Mouse (Mus musculus): Measurements from ENCODE around the gene Slc2a1.
A peak's percentile ranks its signal among the peaks of the same experiment; 100 is the strongest.

The Slc2a1 gene

DNA sequence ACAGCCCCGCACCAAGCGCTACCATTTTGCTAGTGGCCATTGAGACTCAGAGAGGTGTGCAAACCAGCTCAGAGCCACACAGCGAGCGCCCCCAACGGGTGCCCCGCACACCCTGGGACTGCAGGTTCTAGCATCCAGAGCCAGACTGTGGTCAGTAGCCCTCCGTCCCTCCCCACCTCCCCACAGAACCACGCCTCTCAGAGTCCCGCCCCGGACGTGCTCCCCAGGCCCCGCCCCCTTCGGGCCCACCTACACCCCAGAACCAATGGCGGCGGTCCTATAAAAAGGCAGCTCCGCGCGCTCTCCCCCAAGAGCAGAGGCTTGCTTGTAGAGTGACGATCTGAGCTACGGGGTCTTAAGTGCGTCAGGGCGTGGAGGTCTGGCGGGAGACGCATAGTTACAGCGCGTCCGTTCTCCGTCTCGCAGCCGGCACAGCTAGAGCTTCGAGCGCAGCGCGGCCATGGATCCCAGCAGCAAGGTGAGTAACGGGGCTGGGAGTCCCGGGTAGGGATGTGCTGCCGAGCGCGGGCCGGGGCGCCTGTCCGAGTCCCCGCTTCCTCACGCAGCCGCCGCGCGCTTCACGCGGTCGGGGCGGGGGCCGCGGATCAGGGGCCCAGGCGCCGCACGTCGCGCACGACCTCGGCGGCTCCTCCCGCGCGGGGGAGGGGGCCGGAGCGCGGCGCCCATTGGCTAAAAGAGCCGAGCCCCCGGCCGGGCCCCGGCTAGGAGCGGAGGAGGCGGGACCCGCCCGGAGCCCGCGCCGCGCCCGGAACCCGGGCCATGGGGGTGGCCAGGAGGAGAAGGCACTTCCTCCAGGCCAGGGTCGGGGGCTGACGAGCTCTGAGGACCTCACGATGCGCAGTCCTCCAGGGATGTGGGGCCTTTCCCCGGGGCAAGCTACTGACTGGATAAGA lies at the start of gene Slc2a1:
Slc2a1 (plus strand) TSS at position 217 of the 914 bp plus-strand sequence.
- peak; percentile 94 for DNase-seq (ENCODE audit: low read depth, low spot score)

DNA sequence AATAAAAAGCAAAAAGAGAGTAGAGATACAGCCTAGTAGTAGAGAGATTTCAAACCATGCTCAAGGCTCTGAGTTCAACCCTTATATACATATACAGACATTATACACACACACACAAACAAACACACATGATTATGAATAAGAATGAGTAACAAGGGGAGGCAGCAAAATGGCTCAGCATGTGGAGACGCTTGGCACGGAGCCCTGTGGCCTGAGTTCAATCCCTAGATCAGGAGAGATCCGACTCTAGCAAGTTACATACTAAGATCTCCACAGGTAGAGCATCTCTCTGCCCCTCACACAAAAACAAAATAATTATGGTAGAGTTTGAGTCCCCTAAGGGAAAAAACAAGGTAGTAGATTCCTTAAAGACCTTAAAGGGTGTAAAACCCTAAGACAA lies 41.7 kb upstream of the Slc2a1 start:
- DNase-seq (ENCODE audit: low read depth, low spot score) = no peak

GRCm38 (mm10) chr4:119067204-119067603 lies 41.3 kb upstream of the Slc2a1 start:
- no peak for DNase-seq (ENCODE audit: low read depth, low spot score)

DNA sequence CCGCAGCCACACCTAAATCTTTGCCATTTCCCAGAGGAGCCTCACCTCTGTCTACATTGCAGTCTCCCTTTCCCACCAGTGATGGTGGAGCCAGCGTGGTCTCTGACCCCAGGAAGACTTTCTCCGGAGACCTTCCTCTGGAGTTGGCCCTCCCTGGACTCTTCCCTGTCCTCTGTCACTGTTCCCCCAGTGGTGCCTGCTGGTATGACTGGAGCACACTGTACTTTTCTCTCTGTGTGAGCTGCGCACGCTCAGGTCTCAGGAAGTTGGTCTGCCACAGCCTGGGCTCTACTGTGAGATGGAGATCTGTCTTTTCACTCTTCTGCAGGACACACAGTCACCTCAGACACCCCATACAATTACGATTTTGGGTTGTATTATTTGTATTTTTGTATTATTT lies 39.6 kb upstream of the Slc2a1 start:
- no peak for DNase-seq (ENCODE audit: low read depth, low spot score)

- DNase-seq (ENCODE audit: low read depth, low spot score) = no peak
These were observed 38.3 kb upstream of the Slc2a1 start for GRCm38 (mm10) chr4:119070181-119070580.

DNA sequence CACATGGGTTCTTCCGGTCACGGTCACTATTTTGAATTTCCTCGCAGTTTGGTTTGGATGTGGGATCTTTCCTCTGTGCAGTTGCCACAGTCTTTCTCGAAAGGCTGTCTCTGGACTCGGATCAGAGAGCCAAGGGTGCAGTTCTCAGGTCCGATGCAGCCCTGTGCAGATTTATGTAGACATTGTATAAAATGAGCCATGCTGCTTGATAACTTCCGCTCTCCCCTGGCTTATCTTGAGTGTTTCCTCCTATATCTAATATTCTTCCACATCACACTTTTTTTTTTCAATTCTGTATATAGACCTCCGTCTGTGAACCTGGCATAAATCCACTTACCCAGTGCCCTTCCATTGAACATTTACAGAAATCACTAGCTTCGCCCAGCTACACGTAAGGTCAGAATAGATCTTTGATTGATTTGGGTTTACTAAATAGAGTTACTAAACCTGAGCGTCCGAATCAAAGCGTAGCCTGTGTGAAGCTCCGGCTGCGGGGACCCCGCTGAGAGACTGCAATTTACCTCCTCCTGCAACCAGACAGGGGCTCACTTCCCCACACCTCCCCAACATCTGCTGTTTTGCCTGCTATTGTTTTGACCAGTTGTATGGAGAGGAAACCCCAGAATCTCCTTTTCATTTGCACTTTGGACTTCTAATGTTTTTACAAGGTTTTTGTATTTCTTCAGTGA lies 37.4 kb upstream of the Slc2a1 start:
- no peak for DNase-seq (ENCODE audit: low read depth, low spot score)

GRCm38 (mm10) chr4:119071648-119072362 lies 36.7 kb upstream of the Slc2a1 start:
- no peak for DNase-seq (ENCODE audit: low read depth, low spot score)

DNA sequence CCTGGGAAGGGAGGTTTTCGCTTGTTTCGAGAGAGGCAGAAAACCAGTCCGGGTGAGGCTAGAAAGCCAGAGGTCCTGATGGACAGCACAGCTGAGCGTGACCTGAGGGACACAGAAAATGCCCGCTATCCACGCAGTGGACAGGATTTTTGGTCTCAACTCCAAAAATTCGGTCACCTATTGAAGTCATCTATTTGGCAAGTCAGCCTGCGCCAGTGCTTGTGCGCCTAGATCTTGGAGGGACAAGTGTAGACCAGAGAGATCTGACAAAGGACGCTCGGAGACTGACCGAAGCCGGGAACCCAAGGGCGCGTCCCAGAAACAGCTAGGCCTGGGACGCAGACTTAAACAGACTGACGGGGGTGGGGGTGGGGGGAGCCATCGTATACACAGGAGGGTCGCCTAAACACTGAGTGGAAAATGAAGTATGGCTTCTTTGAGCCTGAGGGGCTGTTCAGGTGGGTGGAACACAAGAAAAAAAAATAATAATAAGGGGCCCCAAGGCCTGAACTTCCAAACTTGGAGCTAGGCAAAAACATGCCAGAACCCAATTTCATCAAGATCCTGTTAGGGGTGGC lies 36.1 kb upstream of the Slc2a1 start:
- no peak for DNase-seq (ENCODE audit: low read depth, low spot score)

- no peak for DNase-seq (ENCODE audit: low read depth, low spot score)
These were observed 35.5 kb upstream of the Slc2a1 start for GRCm38 (mm10) chr4:119072941-119073451.

- no peak for DNase-seq (ENCODE audit: low read depth, low spot score)
These were observed 34.9 kb upstream of the Slc2a1 start for GRCm38 (mm10) chr4:119073626-119074025.

GRCm38 (mm10) chr4:119074596-119074995 lies 33.9 kb upstream of the Slc2a1 start:
- no peak for DNase-seq (ENCODE audit: low read depth, low spot score)

GRCm38 (mm10) chr4:119075273-119075672 lies 33.2 kb upstream of the Slc2a1 start:
- no peak for DNase-seq (ENCODE audit: low read depth, low spot score)

DNA sequence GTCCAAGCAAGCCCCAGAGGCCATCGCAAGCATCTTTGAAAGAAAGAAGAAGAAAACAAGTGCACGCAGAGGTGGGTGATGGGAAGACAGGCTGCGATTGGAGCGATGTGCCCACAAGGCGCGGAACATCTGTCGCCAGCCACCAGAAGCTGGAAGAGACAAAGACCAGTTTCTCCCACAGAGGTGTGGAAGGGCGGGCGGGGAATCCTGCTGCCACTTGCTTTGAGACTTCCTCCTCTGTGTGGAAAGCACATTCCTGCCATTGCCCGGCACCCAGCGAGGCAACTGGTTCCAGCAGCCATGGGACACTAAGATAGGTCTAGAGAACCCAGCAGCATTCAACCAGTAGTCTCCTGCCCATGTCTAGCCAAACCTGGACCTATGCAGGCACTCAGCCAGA lies 32.2 kb upstream of the Slc2a1 start:
- DNase-seq (ENCODE audit: low read depth, low spot score) = peak; percentile 21

- peak; percentile 72 for DNase-seq (ENCODE audit: low read depth, low spot score)
These were observed 31.3 kb upstream of the Slc2a1 start for GRCm38 (mm10) chr4:119077084-119077682.

GRCm38 (mm10) chr4:119079928-119080327 lies 28.6 kb upstream of the Slc2a1 start:
- DNase-seq (ENCODE audit: low read depth, low spot score) = no peak

DNA sequence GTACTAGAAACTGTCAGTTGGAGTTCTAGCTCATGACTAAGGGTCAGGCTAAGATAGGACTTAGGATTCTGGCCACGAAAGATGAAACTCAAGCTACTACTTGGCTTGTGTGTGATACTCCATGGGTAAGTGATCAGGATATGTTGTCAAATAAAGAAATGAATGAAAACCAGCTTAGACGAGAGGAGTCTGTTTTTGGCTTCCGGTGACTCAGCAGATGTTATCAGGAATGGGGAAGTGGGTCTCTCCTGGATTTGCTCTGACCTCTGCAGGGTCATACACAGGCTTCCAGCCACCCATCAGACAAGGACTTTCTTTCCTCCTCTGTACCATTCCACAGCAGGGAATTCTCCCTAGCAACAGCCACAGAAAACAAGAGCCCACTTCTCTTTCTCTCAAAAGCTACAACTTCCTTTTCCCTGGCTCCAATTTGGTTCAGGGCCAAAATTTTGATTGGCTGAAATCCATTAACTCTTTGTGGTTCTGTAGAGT lies 25.7 kb upstream of the Slc2a1 start:
- no peak for DNase-seq (ENCODE audit: low read depth, low spot score)

DNA sequence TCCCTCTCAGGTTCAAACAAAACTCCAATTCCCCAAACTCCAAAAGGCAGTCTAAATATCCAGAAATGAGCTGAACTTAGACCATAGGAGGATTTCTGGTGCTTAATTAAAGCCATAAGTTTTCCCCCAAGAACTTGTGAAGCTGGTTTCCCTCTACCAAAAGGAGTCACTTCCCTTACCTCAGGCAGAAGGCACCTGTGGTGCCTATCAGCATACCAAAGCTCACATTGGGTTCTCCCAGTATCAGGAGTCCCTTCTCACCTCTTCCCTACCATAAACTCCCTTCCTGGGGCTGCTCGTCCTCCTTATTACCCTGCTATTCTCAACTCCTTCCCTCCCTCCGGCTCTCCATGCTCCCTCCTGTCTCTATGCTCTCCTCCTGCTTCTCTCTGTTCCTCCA lies 20.1 kb upstream of the Slc2a1 start:
- no peak for DNase-seq (ENCODE audit: low read depth, low spot score)

- no peak for DNase-seq (ENCODE audit: low read depth, low spot score)
These were observed 14.6 kb upstream of the Slc2a1 start for GRCm38 (mm10) chr4:119093890-119094289.

DNA sequence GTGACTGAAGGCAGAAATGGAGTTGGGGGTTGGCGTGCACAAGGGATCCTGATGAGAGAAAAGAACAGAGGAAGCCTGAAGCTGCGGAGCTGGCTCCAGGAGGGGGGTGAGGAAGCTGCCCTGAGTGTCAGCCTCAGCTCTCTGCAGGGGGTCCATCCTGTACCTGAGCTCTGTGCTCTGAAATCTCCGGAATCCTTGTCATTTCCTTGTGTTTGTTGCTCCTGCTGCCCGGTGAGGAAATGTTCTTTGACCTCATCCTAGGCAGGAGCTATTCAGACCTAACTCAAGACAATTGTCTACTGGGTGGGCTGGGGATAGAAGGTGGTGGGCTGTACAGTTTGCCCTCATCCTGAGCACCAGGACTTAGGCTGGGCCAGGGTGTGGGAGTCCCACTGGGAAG lies 13.5 kb upstream of the Slc2a1 start:
- DNase-seq (ENCODE audit: low read depth, low spot score) = no peak

DNA sequence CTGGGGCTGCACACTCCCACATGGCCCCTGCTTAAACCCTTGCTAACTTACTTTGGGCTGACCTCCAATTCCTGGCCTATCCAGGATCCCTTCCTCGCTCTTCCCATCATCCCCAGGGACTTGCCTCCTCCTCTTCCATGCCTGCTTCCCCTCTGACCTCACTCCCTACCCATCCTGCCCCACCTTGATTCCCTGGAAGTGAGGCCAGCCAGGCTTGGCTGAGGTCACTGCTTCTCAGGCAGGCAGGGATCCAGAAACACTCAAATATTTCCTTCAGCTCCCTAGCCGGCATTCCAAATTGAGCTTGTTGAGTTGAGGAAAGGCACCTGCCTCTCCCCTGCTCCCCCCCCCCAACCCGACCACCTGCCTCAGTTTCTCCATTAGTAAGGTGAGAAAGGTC lies 12.1 kb upstream of the Slc2a1 start:
- no peak for DNase-seq (ENCODE audit: low read depth, low spot score)

DNA sequence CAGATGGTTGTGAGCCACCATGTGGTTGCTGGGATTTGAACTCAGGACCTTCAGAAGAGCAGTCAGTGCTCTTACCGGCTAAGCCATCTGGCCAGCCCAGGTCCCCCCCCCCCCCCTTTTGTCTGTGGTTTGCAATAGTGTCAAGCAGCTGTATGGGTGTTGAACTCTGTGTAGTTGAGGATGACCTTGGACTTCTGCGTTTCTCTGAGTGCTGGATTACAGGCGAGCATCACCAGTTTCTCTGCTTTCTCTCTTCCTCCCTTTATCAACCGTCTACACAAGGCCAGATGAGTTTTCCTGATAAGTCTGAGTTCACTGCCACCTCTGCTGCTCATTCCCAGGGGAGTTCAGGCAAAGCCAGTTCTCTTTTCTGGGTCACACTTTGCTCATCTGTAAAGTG lies 11.1 kb upstream of the Slc2a1 start:
- no peak for DNase-seq (ENCODE audit: low read depth, low spot score)

All from c-Kit-negative CD71-positive TER-119-positive erythroid progenitor cells, embryonic 14.5 days (primary cell).